Mouse (Mus musculus) adrenal gland, postnatal 10 days (tissue): ENCODE measurements at regions not wholly inside any gene's neighbourhood (a gene's known extent, or its start where the extent isn't known, plus 50 kb on each side); places are given as distances from the start of the nearest gene placed in this dataset.
A peak's percentile ranks its signal among the peaks of the same experiment; 100 is the strongest.

ENCODE experiments used
- DNase-seq: peaks from one replicate; pipeline ENCODE4 v3.0.0; 2021; ENCODE audit warnings: mixed read lengths

- peak; percentile 11 for DNase-seq
Observed at GRCm38 (mm10) chr5:149909108-149909739, 109.3 kb upstream of the Rxfp2 start.

DNA sequence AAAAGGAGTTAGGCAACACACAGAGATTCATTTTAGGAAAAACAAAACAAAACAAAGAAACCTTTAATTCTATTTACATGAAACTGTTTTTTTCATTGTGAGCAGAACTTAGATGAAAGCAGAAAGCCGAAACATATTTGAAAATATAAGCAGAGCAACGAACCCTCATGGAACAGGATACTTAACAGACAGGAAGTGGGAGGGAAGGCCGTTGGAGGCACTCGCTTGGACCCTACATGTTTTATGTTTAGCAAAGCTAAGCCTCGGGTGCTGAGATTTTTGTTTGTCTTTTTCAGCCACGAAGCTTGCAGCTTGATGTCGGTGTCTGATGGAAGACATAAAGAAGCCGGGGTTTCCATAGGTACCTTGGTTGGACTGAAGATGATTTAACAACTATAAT lies 108.5 kb upstream of the Rxfp2 start:
- no peak for DNase-seq

DNA sequence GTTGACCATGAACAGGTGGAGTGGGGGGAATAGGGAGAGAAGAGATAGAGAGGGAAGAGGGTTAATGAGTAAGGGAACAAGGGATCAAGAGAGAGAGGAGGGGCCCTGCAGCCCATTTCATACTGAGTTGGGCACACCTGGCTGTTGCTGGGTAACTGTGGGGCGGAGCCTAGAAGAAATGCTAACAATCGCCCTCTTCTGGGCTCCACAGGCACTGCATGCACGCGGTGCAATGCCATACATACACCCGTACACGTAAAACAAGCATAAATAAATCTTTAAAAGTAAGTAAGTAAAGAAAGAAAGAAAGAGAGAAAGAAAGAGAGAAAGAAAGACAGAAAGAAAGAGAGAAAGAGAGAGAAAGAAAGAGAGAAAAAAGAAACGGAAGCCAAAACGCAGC lies 106.5 kb upstream of the Rxfp2 start:
- no peak for DNase-seq

DNA sequence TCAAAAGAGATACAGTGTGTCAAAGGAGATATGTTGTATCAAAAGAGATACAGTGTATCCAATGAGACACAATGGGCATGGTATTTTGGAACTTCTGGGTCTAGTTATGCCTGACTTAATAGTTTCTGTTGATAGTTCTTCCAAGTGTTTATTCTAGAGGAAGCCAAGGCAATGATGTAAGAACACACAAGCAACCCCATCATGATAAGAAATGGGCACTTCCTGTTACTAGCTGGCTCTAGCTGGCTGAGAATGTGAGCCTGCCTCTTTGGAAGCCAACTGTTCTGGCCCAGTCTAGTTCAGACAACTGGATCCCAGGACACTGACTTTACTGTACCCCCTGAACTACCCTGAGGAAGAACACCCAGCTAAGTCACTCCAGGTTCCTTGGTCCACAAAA lies 102.7 kb upstream of the Rxfp2 start:
- DNase-seq, result no peak

DNA sequence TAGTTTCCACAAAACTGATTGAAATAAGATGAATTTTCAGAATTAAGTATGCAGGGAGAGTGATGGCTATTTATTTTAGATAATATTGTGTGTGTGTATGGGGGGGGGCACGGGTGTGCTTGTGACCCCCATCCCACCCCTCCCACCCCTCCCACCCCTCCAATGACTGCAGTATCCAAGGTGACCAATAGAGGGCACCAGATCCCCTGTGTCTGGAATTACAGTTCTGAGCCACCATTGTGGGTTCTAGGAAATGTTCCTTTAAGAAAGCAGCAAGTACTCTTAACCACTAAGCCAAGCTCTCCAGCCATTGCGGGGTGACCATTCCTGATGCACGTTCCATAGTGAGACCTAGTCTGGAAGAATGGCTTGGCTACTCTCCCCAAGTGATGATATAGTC lies 101.1 kb upstream of the Rxfp2 start:
- peak; percentile 17 for DNase-seq

GRCm38 (mm10) chr5:149919097-149919496 lies 99.4 kb upstream of the Rxfp2 start:
- DNase-seq, result no peak

- DNase-seq, result peak; percentile 21
Observed at GRCm38 (mm10) chr5:149920326-149920725, 98.1 kb upstream of the Rxfp2 start.

DNA sequence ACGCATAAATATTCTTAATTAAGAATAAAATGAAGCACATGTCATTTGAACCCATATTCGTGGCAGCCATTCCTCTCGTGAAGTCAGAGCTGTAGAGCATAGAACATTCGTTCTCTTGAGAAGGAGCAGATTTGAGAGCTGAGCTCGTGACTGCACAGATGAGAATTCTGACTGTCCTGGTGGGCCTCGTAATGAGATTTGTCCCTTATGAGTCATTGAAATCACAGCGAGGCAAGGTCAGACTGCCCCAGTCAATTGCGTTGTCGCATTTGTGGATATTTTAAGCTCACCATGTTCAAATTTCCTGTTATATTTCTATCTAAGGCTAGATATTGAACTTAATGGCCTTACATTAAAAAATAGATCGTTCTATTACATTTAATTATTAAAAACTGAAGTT lies 94.0 kb upstream of the Rxfp2 start:
- peak; percentile 43 for DNase-seq

- no peak for DNase-seq
Observed at GRCm38 (mm10) chr5:149926786-149927185, 91.7 kb upstream of the Rxfp2 start.

DNA sequence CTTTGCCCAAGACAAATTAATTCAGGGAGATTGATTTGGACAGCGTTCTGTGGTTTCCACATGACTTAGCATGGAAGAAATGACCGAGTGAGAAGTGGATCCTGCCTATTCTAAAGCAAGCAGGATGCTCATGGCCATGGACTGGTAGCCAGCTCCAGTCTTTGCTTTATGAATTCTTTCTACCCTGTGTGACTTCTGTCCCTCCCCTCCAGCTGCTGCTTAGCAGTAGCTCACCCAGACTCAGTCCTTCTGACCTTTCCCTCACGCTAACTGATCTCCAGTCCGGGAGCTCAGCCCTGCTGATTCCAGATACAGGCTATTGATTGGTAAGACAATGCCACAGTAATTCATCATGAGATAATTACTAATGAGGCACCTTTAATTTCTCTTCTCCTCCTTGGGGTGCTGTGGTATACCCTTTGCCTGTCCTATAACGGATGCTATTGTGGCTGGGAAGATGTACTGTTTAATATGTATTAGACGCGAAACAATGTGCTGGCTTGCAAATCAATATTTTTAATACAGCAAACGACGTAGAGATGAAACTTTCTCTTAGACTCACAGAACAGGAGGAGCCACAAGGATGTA lies 86.8 kb upstream of the Rxfp2 start:
- DNase-seq, result no peak

- DNase-seq, result no peak
Observed at GRCm38 (mm10) chr5:149932220-149932619, 86.3 kb upstream of the Rxfp2 start.

DNA sequence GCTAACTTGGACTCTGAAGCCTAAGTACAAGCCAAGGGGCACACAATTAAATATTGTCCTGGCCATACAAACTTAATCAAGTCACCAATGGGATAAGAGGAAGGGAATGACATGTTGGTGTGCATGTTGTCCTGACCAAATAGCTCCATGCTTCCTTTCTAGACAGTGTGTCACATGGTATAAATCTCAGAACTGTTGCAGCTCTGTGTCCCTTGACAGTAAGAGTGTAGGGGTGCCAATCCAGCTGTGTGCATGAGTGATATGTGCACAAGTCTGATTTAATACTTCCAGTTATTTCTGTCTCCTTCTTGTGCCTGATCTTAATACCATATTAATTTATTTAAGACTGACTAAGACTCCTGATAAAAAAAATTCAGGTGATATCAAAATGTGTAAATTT lies 72.8 kb upstream of the Rxfp2 start:
- DNase-seq, result no peak

GRCm38 (mm10) chr5:149947491-149947890 lies 71.0 kb upstream of the Rxfp2 start:
- DNase-seq, result no peak

DNA sequence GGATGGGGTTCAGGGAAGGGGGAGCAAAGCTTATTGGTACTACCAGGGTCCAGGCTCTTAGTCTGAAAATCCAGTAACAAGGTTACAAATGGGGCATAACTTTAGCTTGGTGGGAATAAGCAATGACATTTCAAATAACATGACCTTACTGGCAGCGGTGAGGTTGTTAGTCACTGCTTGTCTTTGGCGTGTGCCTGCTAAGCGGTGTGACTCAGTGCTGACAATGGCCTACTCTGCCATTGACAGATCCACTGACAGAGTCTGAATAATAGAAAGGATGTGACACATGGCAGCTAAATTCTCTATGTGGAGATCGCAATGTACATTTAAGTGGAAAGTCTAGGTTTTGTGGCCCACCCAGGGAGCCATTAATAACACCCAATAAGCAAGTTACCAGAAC lies 61.5 kb upstream of the Rxfp2 start:
- DNase-seq, result peak; percentile 52

DNA sequence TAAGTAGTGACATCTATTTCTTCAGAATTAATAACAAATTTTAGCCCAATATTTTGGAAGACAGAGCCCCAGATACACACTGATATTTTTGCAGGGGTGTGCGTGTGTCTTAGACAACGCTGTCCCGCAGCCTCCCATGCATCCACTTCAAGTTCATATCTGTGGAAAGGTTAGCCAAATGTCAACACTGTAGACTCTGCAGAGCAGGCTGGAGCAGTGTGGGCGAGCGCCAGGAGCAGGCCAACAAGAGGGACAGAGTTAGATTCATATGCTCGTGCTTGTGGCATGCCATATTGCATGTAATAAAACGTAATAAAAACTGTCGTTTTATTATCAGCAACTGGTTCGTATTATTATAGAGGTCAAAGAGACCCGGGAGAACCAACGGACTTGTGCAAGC lies 57.3 kb upstream of the Rxfp2 start:
- DNase-seq, result no peak

- no peak for DNase-seq
Observed at GRCm38 (mm10) chr5:149964748-149965147, 53.7 kb upstream of the Rxfp2 start.
